Mouse (Mus musculus) left cerebral cortex, adult 2 months (tissue): ENCODE measurements around the gene Pfdn6. TPM values are rescaled to one million over a fixed set of nuclear protein-coding genes. Genes with fewer than 3 reads are reported as not detected.

Experiments
- DNase-seq, 2 experiments: peaks; one replicate each; pipeline ENCODE4 v3.0.0; 2021 to 2022; ENCODE audit warnings: low spot score in 2 of 2, mixed read lengths in 1 of 2; ENCODE audit errors: extremely low spot score in 1 of 2
- H3K27ac ChIP-seq: fragments of 200-600 bp; 2 replicates; pipeline ENCODE4 v1.8.1; 2022
- H3K4me3 ChIP-seq: fragments of 200-600 bp; 2 replicates; pipeline ENCODE4 v1.8.1; 2022
- CTCF ChIP-seq: fragments of 200-600 bp; IDR thresholded peaks from 2 replicates; pipeline ENCODE4 v1.8.1; 2022; ENCODE audit warnings: antibody characterized with exemption, mild to moderate bottlenecking, moderate library complexity
- intact Hi-C: fragments of 180-260 bp; cut with DNase I; formaldehyde crosslinking; loops from one replicate; pipeline ENCODE4 v1.15.1; 2025
- total RNA-seq, 2 experiments: library from RNA; stranded (reverse); gene quantifications; 2 replicates each; pipeline ENCODE4 v1.2.3; 2021

Gene Pfdn6
- total RNA-seq, 2 experiments from 2014 or later: 93.0 to 97.6 TPM

- peak overlapping the region; percentile 97 for H3K27ac ChIP-seq
- peak overlapping the region; percentile 68 for H3K4me3 ChIP-seq
- intact Hi-C loops: no loop called here
- no peak for TF ChIP-seq CTCF
- peak; percentile 66 to 67 for DNase-seq
These were observed 9.6 kb downstream of the Pfdn6 start for GRCm38 (mm10) chr17:33930280-33931158.

- DNase-seq: peak; percentile 94 to 97
- Histone ChIP-seq H3K27ac (peak within 1 kb of the TSS; percentile 97), H3K4me3 (peak within 1 kb of the TSS; percentile 68)
- intact Hi-C loops: loop anchor here (10.0 kb wide), 1 partner anchor 1545 kb away; the partner anchor contains the start of gene Wiz
- TF ChIP-seq CTCF: peak; percentile 48
These were observed 10.5 kb downstream of the Pfdn6 start, which contains the start of gene Rgl2 for GRCm38 (mm10) chr17:33929371-33930279. Rgl2 (plus strand) TSS chr17:33929543.

GRCm38 (mm10) chr17:33928251-33928947, 11.7 kb downstream of the Pfdn6 start:
- Histone ChIP-seq H3K4me3 (peak overlapping the region; percentile 68), H3K27ac (peak overlapping the region; percentile 85)
- DNase-seq: no peak
- intact Hi-C loops: loop anchor here (10.0 kb wide), 1 partner anchor 1544 kb away; the partner anchor contains the start of gene Wiz
- no peak for TF ChIP-seq CTCF

GRCm38 (mm10) chr17:33926207-33926932, 13.8 kb downstream of the Pfdn6 start:
- H3K4me3 ChIP-seq: no peak overlapping the region
- no peak for DNase-seq
- intact Hi-C loops: loop anchor here (10.0 kb wide), 1 partner anchor 1542 kb away; the partner anchor contains the start of gene Wiz
- peak; percentile 33 for TF ChIP-seq CTCF
- H3K27ac ChIP-seq: no peak overlapping the region

- Histone ChIP-seq H3K4me3 (no peak overlapping the region), H3K27ac (no peak overlapping the region)
- intact Hi-C loops: loop anchor here (10.0 kb wide), 1 partner anchor 1541 kb away; the partner anchor contains the start of gene Wiz
- no peak for DNase-seq
- TF ChIP-seq CTCF: peak; percentile 6
These were observed 14.6 kb downstream of the Pfdn6 start for GRCm38 (mm10) chr17:33925406-33926116.

- intact Hi-C loops: loop anchor here (10.0 kb wide), 1 partner anchor 1540 kb away; the partner anchor contains the start of gene Wiz
- DNase-seq: no peak
- H3K4me3 ChIP-seq: no peak overlapping the region
- no peak overlapping the region for H3K27ac ChIP-seq
- TF ChIP-seq CTCF: peak; percentile 29
These were observed 15.4 kb downstream of the Pfdn6 start for GRCm38 (mm10) chr17:33924577-33925283.

DNA sequence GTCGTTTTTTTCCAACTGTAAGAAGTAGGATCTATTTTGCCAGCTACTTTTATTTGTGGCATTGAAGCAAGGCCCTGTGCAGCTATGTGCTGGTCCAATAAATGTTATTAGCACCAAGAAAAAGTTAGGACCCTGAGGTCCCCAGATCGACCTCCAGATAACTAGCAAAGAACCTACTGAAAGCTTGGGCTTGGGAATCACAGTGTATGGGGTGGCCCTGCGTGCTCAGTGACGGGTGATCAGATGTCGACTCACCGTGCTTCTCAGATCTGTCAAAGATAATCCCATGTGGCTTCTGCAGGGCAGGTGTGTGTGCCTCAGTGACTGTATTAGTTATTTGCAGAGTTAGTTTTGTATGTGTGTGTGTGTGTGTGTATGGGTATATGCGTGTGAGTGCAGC, 18.8 kb downstream of the Pfdn6 start:
- DNase-seq: no peak
- intact Hi-C loops: loop anchor here (2.0 to 10.0 kb wide), 2 partner anchors 25 to 1537 kb away; partner anchors contain the start of gene Wiz
- Histone ChIP-seq H3K4me3 (no peak overlapping the region), H3K27ac (no peak overlapping the region)
- TF ChIP-seq CTCF: no peak

DNA sequence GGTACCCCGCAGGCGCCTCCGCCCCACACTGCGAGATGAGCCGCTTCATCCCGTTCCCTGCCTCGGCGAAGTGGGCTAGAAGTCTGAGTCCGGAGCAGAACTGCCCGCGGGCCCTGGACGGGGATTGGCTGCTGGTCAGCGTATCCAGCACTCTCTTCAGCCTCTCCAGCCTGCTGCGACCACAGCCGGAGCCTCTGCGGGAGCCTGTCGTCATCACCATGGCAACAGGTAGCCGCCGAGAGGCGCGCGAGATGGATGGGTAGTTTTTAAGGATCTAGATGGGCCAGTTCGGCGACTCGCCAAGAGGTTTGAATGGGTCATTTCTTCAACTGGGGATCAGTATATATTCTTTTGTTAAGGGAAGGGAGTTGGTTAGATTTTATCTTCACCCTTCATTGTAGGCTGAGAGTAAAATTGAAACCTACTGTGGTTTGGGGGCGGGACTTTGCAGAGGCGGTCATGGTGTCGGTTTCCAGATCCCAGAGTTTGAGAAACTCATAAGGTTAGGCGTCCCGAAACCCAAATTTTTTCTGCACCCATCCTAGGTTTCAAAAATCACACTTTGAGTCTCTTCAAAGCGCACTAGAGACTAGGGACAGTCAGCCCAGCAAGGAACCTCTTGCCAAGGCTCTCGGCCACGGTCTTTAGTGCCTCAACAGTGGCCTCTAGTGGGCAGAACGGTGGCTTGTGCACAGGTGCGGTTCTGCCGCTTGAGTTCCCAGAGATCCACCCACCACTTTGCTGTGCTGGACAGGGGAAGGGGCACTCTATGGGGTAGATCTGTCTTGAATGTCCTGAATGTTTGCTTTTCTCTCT, 19.7 kb downstream of the Pfdn6 start:
- H3K27ac ChIP-seq: peak overlapping the region; percentile 80
- peak overlapping the region; percentile 56 for H3K4me3 ChIP-seq
- DNase-seq: peak; percentile 78 to 82
- TF ChIP-seq CTCF: peak; percentile 83
- intact Hi-C loops: loop anchor here (2.0 to 10.0 kb wide), 2 partner anchors 24 to 1536 kb away; partner anchors contain the start of gene Wiz
